Mouse (Mus musculus): ENCODE data around the gene Ppfia2.
A peak's percentile ranks its signal among the peaks of the same experiment; 100 is the strongest.

The Ppfia2 gene

DNA sequence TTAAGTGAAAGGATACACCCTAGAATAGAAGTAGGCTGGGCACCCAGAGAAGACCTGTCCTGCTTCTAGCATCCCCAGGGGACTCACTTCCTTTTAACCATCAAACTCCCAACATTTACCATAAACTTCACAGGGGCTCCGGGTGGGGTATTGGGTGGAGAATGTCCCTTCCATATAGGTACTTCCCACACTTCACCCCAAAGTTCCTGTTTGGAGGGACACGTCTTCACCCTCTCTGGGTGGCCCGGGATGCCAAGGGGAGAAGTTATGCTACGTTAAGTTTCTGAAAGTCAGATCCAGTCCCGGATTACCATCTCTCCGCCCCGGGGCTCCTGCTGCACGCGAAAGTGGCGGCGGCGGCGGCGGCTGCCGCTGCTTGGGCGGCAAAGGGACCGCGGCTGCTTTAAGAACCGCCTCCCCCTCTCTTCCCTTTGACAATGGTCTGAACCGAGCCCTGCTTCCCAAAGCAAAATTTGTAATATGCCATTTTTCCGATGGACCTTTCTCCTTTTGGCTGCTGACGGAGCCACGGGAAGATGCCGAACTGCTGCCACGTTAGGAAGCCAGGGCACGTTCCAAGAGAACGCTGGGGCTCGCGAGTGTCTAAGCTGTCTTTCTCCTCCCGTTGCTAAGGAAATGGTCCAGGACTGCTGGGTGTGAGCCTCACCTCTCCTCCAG lies at the start of gene Ppfia2:
TSS of gene Ppfia2 (plus strand) at position 485 of the 678 bp plus-strand sequence.
- DNase-seq = peak; percentile 75

DNA sequence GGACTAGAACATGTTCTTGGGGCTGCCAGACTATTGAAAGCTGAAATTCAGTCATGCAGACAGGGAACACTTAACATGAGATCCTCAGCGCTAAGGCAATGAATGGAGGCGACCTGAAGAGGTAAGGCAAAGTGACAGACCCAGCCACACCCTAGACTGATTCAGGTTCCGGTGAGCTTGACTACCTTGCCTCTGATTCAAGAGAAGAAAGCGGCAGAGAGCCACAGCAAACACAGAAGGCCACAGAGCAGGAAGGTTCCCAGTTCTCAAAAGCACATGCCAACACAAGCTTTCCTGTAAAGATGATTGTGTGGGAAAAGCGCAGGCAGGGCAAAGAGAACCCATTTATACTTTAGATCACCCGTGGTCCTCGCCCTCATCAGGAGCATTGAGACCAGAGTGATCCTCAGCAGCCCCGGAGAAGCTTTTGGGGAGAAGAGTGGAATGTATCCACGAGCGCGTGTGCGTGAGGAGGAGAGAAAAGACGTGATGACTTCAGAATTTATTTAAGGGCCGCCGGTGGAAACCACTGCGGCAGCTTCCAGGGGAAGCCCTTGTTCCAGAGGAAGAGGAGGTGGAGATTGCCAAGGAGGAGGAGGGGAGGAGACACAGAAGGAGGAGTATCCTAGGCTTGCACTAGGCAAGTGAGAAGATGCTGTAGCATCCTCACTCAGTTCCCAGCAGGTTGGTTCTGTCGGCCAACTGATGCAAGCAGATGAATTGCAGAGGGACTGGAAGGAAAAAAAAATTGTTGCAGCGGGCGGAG lies 1.0 kb upstream of the Ppfia2 start:
- DNase-seq = peak; percentile 59

DNA sequence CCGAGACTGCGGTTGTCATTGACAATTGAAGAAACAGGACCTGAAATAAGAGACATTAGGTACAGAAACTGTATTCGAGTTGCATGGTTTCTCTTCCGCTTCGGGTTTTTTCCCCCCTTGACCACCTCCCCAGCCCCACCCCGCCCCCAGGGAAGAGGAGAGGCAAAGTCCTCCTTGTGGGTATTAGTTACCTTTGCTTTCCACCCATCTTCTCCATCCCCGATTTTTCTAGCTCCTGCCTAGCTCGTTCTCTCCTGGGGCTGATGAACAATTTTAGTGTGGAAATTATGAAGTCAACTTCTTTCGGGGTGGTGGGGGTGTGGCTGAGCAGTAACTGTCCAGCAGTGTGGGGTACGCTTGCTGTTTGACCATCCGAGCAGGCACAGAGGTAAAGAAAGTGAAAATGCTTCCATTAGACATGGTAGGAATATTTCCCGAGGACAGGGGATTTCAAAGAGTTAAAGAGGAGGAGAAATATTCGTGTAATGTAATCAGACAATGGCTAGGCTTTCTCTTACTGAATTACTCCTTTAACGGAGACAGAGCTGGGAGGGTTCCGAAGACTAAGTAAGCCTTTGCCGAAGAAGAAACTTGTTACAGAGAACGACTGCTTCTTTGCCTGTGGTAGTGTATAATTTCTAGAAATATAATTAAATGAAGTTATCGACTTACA lies 530 bp downstream of the Ppfia2 start:
- DNase-seq = peak; percentile 8

- DNase-seq = no peak
Measured at GRCm38 (mm10) chr10:106509281-106510165, 39.4 kb downstream of the Ppfia2 start.

DNA sequence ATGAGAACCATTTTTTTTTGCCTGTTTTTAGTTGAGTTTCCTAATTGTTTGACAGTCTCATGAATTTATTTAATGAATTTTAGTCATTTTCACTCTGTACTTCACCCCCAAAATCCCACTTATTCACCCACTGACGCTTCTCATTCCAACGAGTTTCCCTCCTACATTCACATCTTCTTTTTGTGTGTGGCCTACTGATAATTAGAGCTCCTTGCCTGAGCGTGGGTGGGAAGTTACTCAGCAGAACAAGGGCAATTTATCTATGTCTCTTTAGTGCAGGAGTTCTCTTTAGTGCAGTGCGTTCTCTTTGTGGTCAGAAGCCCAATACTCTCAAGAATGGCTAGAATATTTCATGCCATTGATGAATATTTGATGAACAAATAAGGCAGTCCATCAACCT lies 95.9 kb downstream of the Ppfia2 start:
- DNase-seq = no peak

DNA sequence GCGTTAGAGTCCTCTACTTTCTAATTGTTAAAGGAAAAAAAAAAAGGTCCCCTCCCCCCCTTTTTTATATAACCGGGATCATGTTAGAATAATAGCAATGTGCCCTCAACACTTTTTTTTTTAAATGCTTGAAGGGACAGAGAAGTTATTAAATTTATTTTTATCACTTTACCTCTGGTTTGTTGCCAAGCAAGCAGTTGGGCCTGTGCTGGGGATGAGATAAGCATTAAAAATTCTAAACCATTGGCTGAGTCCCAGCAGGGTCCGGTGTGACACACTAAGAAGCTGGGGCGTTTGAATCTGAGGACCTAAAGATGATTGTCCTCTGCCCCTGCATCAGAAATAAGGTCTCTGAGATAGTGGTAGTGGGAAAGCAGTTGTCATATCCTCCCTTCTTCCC lies 114.9 kb downstream of the Ppfia2 start:
- no peak for DNase-seq

DNA sequence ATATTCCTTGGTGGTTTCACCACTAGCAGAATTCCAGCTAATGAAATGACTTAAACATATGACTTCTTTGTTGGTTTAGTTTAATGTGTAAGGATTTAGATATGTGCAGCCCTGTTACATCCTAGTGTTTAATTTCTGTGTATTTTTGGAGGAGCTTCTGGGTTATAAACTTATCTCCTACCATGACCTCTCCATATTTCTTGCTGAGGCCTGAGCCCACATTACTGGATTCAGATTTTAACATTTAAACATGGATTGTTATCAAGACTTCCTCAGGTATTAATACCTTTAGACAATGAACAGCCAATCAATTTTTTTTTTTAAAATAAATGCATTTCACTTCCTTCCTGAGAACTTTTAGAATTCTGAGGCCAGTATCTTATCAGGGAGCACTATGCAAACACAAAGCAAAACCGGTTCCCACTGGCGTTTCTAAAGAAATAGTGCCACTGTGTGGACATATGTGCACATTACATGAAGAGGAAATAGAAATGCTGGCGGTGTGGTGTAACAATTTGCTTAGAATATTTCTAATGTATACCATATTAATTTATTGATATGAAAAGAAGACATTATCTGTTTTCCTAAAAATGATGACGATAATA lies 115.4 kb downstream of the Ppfia2 start:
- peak; percentile 15 for DNase-seq

GRCm38 (mm10) chr10:106587817-106588216 lies 117.7 kb downstream of the Ppfia2 start:
- DNase-seq = no peak

GRCm38 (mm10) chr10:106590944-106591343 lies 120.8 kb downstream of the Ppfia2 start:
- no peak for DNase-seq

DNA sequence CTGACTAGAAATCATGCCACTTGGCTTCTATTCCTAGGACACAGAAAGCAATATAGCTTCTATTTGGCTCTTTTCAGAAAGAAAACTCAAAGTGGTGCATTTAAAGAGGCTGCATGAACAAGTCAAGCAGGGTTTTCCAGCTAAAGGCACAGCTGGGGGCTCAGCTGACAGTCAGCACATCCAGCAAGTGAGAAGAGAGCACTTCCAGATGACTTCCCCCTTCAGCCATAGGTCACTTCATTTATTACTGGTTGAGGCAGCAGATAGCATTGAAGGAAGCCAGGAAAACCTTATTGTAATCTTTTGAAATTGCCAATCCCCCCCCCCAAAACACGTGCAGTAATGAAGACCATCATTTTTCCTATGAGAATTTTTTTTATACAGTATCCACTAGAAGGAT lies 126.8 kb downstream of the Ppfia2 start:
- DNase-seq = no peak

GRCm38 (mm10) chr10:106603319-106603898 lies 133.3 kb downstream of the Ppfia2 start:
- no peak for DNase-seq

DNA sequence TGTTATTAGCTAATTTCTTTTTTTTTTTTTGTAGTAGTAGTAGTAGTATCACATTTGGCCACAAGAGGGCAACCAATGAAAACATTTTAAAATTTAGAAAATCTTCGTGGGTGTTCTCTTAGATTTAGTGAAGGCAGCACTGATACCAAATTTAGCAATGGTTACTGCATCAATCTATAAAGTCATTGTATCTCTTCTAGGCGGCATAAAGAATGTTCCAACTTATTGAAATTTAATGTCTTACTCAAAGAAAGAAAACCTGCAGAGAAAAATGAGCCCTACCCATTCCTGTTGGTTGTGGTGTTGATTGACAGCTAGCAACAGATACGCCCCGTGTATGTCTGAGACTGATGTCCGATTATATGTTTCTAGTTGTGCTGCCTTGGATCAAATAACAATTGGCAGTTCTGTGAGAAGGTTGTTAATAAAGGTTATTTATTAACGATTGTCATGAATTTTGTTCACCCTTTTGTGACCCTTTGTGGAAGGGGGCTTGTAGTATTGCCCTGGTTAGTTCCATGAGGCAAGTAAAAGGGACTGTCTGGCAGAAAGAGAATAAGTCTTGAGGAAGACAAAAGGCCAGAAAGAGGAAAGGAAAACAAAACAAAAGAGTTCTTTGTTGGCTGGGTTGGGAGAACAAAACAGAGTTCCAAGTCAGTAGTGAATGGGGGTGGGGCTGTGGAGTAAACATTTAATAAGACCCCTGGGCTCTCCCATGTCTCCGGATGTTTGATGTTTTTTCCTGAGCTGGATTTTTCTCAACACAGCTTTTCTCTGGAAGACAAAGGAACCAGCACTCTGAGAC lies 139.2 kb downstream of the Ppfia2 start:
- no peak for DNase-seq

DNA sequence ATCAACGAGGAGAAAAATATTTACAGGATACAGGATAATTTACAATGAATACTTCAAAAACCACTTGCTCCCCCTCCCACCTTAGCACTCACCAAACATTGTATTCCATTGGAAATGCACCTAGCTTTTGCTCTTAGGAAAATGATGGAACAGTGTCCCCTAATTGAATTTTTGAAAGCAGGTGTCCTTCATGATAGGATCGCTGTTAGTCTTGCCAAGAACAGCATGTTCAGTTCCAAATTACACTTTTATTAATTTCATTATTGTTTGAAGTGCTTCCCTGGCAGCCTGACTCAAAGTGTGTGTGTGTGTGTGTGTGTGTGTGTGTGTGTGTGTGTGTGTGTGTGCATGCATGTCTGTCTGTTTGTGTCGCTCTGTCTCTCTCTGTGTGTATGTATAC lies 140.1 kb downstream of the Ppfia2 start:
- no peak for DNase-seq

GRCm38 (mm10) chr10:106618194-106618593 lies 148.1 kb downstream of the Ppfia2 start:
- DNase-seq = no peak

DNA sequence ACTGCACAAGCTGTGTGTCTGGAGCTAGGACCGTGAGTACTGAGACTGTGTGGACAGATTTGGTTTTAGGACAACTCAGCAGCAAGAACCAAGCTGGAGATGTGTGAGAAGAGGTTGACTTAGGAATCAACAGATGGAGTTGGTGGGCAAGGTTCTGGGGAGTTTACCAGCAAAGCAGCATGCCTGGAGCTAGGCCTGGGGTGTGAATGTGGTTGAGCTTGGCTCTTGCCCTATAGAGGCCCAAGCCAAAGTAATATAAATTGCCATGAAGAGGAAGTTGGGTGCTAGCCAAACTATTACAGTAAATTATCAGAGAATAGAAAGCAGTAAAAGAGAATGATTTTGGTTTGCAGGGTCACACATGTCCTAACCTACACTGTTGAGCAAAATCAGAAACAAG lies 150.8 kb downstream of the Ppfia2 start:
- DNase-seq = no peak

- DNase-seq = no peak
Measured at GRCm38 (mm10) chr10:106623342-106623741, 153.2 kb downstream of the Ppfia2 start.

DNA sequence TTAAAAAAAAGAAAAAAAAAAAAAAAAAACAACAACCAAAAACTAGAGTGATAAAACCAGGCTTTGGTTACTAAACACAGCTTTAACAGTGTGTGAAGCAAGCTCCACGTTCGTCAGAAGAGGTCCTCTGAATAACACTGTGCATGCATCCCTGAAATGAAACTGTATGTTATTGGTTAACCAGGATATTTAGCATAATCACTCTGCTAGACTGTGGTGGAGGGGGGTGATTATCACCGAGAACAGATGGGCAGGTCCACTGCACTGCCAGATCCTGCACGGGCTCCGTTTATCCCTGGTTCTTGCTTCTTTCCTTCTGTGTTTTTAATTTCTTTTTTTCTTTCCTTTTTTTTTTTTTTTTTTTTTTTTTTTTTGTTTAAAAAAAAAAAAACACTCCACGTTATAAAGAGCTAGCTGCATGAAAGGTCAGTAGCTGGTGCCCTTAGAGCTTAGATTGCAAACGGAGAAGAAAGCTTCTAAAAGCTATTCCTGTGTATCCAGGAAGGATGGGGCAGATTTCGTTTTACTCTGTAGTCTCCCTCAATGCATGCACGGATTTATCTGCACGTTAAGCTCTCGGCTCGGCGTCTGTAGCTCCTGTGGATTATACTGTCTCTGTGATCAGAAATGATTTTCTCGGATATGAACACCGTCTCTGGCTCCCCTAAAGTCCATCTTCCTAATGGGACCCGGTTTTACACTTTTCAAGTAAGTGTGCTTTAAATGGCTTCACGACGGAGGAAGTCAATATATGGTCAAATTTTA lies 162.2 kb downstream of the Ppfia2 start:
- peak; percentile 26 for DNase-seq

DNA sequence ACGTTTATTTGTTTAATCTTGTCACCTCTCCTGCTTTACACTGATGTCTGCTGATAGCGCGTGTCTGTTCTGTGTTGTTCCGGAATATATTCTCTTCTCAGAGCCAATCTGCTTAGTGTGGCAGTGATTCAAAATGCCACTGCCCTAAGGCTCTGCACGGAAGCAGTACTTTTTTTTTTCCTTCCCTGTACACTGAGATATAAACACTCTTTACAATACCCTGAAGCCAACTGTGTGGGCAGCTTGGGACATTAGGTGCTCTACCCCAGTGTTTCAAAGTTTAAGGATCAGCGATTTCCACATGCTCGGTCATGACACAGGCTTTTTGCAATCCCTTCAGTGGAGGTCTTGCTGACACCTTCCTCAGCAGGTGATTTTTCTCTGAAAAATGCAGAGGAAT lies 163.8 kb downstream of the Ppfia2 start:
- DNase-seq = no peak

DNA sequence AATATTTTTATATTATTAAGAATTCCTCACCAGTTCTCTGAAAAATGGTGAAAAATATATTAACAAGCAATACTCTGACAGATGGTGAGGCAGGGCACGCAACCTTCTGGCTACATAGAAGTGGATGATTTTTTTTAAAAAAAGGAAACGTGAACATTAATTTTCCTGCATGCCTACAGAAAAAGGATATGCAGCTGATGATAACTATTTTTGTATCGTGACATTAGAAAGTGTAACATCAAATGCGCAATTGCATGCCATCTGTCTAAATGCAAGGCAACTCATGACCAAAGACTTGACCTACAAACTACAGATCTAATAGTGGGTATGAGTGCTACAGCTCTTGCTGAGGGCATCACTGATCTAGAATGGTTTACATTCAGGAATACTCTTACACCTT lies 182.1 kb downstream of the Ppfia2 start:
- no peak for DNase-seq

DNA sequence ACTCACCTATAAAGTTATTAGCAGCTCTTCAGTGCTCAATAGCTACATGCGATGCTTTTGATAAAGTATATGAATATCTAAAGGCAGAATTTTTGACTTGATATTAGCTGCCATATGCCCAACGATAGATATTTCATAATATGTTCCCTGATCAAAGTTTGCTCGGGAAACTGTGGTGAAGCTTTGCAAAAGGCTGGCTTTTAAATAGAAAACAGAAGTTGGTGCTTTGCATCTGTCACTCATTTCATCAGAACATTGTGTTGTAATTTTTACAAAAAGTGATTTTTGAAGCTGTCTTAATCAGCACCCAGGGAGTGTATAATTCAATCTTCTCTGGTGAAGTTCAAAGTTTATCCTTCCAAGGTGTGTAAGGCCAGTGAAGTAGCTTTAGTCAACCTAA lies 195.1 kb downstream of the Ppfia2 start:
- no peak for DNase-seq
